Mouse (Mus musculus) midbrain, embryonic 10.5 days (tissue): ENCODE measurements at regions not wholly inside any gene's neighbourhood (a gene's known extent, or its start where the extent isn't known, plus 50 kb on each side); places are given as distances from the start of the nearest gene placed in this dataset.

Experiments
- DNase-seq: peaks from one replicate; pipeline ENCODE4 v3.0.0-alpha.2; 2017; ENCODE audit warnings: low spot score
- H3K27ac ChIP-seq: fragments of 300-500 bp; sonication (generic); replicated peaks from 2 replicates; pipeline ENCODE4 v1.5.1; 2016; ENCODE audit warnings: mild to moderate bottlenecking
- H3K27me3 ChIP-seq: fragments of 300-500 bp; sonication (generic); 2 replicates; pipeline ENCODE4 v1.6.1; 2016; ENCODE audit warnings: low read depth, mild to moderate bottlenecking; ENCODE audit not compliant: poor library complexity, severe bottlenecking
- H3K36me3 ChIP-seq: fragments of 300-500 bp; sonication (generic); 2 replicates; pipeline ENCODE4 v1.6.1; 2016; ENCODE audit warnings: mild to moderate bottlenecking, moderate library complexity
- H3K4me1 ChIP-seq: fragments of 300-500 bp; sonication (generic); 2 replicates; pipeline ENCODE4 v1.6.1; 2016
- H3K4me3 ChIP-seq: fragments of 300-500 bp; sonication (generic); 2 replicates; pipeline ENCODE4 v1.5.1; 2016; ENCODE audit warnings: mild to moderate bottlenecking, moderate library complexity
- H3K9me3 ChIP-seq: fragments of 300-500 bp; sonication (generic); replicated peaks from 2 replicates; pipeline ENCODE4 v1.6.1; 2016; ENCODE audit warnings: mild to moderate bottlenecking
- WGBS: fragments of 180-500 bp; shearing (Covaris S2); methylation state at CpG from one replicate; pipeline ENCODE4 v1.1.7; 2016; 5-methylcytosine and 5-hydroxymethylcytosine counted together

DNA sequence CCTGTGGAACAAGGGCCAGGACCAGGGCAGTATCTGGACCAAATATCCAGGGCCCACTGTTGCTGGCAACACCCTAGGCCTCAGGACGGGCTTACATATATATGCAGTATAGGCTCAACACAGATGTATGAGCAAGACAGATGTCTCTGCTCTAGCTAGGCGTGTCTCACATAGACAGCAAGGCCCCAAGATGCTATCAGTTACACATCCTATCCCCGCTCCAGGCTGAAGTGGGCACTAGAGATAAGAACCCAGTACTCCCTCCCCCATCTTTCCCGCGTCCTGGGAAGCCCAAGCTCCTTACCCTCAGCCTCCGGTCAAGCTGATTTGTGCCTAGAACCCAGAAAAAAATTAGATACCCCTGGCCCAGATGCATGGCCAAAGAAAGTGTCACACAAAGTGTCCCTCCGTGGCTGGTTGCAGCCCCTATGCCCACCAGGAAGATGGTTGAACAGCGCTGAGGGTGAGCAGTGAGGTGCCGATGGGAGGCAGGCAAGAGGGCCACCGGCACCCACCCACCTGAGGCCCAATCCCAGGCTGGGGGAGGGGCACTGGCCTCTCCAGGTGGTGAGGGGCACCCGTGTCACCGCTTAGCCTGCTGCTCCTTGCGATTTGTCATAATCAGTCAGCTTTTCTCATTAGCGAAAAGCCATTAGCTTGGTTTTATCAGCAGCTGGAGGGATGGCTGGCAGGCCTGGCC is 95.3 kb upstream of the Nkx1-1 start:
- H3K36me3 ChIP-seq, result no peaks in the 10 kb centered on the region
- peaks cover 14% of the 10 kb centered on the region for H3K4me1 ChIP-seq
- peaks cover 47% of the 10 kb centered on the region for H3K27me3 ChIP-seq
- H3K27ac ChIP-seq, result no peak overlapping the region
- H3K4me3 ChIP-seq, result no peak overlapping the region
- WGBS, result 73% methylated on average over 14 of the region's 14 CpGs
- H3K9me3 ChIP-seq, result peaks cover 3% of the 10 kb centered on the region; the same call in 1 of the 2 replicates
- no peak for DNase-seq

DNA sequence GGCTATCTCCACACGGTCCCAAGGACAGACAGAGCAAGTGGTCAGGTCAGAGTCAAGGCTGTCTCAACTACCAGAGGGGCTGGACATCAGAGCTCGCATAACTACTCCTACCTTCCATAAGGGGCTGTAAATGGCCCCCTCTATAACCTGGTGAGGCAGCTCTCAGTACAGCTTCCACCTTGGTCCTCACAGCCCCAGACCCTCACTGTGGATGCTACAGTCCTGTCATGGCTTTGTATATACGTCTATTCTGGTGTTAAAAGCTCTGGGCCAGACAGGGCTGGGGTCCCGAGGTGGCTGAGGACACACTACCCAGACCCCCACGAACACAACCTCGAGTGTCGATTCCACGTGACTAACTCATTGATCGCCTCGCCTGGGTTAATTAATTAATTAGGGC is 94.0 kb upstream of the Nkx1-1 start:
- no peak overlapping the region for H3K4me3 ChIP-seq
- WGBS, result 81% methylated on average over 10 of the region's 10 CpGs

DNA sequence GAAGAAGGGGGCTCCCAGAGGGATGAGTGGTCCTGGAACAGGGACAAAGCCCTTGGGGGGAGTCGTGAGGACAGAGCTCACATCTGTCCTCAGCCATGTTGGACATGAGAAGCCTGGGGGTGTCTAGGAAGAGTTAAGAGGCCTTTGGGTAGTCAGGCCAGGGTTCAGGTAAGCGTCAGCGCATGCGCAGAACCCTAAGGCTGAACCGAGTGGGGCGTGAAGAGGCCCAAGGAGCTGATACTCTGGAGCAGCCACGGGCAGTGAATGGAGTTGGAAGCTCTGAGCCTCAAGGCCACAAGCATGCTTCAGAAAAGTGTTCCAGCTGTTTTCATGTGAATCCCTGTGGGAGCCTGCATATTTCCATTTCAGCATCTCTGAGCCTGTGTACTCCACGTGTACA is 93.5 kb upstream of the Nkx1-1 start:
- Histone ChIP-seq H3K36me3 (no peaks in the 10 kb centered on the region), H3K9me3 (peaks cover 3% of the 10 kb centered on the region; the same call in 1 of the 2 replicates), H3K4me3 (no peak overlapping the region), H3K4me1 (peaks cover 11% of the 10 kb centered on the region), H3K27ac (no peak overlapping the region), H3K27me3 (peaks cover 28% of the 10 kb centered on the region)
- no peak for DNase-seq
- 92% methylated on average over 8 of the region's 8 CpGs for WGBS

More for the DNA sequence above, 94.0 kb upstream of the Nkx1-1 start:
- no peaks in the 10 kb centered on the region for H3K36me3 ChIP-seq
- peaks cover 3% of the 10 kb centered on the region; the same call in 1 of the 2 replicates for H3K9me3 ChIP-seq
- peaks cover 33% of the 10 kb centered on the region for H3K27me3 ChIP-seq
- H3K27ac ChIP-seq, result no peak overlapping the region
- no peak for DNase-seq
- peaks cover 11% of the 10 kb centered on the region for H3K4me1 ChIP-seq

DNA sequence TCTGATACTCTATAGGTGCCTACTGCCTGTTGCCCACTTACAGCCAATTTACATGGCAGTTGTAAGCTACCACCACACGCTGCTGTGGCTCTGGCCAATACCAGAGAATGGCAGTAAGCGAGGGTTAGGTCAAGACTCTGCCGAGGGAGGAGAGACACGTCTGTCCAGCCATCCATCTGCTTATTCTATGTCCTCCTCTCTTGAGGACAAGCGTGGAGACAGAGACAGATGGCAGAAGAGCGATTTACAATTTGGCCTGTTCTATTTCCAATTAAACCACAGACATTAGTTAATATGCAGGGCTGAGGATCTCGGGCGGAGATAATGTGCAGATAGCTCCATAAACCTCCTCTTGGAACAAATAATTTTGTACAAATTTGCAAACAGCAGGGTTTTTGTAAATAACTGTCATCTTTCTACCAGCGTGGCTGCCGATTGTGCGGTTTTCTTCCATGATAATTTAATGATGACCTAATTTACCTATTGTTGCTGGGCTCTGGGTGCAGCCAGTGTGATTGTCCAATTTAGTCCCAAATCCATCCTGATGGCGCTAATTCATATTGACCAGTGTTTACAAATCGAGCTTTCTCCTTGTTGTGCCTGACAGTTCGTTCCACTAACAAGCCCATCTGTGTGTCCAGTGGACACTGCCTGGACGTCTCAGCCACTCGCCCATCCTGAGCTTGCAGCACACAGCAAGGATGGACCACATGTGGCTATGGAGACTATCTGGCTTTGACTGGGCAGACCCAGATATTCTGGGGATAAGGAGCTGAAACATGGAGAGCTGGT is 88.4 kb upstream of the Nkx1-1 start:
- Histone ChIP-seq H3K36me3 (no peaks in the 10 kb centered on the region), H3K27ac (no peak overlapping the region), H3K4me1 (peaks cover 18% of the 10 kb centered on the region), H3K9me3 (peaks cover 3% of the 10 kb centered on the region; the same call in 1 of the 2 replicates), H3K4me3 (no peak overlapping the region), H3K27me3 (peaks cover 10% of the 10 kb centered on the region)
- 91% methylated on average over 16 of the region's 16 CpGs for WGBS
- DNase-seq, result no peak

DNA sequence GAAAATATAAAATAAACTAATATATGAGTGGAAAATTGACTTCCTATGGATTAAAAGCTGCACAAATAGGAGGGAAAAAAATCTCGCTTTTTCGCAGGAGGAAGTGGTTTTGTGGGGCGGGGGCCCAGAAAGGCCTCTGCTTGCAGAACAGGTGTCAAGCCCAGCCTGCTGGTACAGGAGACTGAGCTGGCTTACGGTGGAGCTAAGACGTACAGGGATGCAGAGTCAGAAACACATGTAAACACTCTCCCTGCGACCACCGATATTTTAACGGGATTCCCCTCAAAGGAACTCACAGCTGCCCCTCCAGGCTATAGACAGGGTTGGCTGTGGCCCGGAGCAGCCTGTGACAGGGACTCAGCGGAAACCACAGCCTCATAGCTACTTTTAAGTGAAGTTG is 87.1 kb upstream of the Nkx1-1 start:
- H3K9me3 ChIP-seq, result peaks cover 3% of the 10 kb centered on the region; the same call in 1 of the 2 replicates
- no peak overlapping the region for H3K4me3 ChIP-seq
- DNase-seq, result no peak
- 86% methylated on average over 10 of the region's 10 CpGs for WGBS
- peaks cover 18% of the 10 kb centered on the region for H3K4me1 ChIP-seq
- no peaks in the 10 kb centered on the region for H3K36me3 ChIP-seq
- no peak overlapping the region for H3K27ac ChIP-seq
- peaks cover 18% of the 10 kb centered on the region for H3K27me3 ChIP-seq

DNA sequence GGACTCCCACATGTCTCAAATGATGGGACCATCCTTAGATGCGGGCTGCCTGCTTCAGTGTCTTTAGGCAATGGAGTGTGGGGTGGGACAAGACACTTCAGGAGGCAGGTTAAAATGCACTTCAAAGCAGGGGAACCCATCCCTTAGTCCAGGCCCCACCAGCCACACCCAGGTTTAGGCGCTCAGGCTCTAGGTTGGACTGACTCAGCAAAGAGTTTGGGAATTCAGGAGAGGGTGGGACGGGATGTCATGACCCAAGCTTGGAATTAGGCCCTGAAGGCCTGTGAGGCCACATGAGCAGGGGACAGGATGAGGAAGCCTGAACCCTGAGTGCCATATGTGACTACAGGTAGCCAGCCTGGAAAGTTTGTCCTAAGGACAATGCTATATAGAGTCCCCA is 85.6 kb upstream of the Nkx1-1 start:
- DNase-seq, result no peak
- 85% methylated on average over 3 of the region's 3 CpGs for WGBS
- no peaks in the 10 kb centered on the region for H3K36me3 ChIP-seq
- H3K27ac ChIP-seq, result no peak overlapping the region
- peaks cover 18% of the 10 kb centered on the region for H3K4me1 ChIP-seq
- H3K4me3 ChIP-seq, result no peak overlapping the region
- H3K27me3 ChIP-seq, result peaks cover 27% of the 10 kb centered on the region
- no peaks in the 10 kb centered on the region for H3K9me3 ChIP-seq

DNA sequence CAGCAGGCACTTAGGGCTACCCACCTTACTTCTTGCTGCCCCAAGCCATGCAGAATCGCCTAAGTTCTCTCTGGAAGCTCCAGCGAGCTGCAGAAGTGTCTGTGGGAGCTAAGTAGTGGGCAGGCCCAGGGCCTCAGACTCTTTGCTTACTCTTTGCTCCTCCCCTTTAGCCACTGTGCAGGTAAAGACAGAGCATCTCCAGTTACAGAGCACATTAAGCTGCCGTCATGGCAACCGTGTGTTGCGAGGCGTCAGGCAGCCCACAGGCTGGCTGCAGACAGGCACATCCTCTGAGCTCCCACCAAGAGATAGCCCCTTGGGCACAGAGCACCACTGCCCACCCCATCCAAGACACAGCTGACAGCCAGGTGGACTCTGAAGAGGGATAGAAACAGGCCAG is 85.1 kb upstream of the Nkx1-1 start:
- no peaks in the 10 kb centered on the region for H3K9me3 ChIP-seq
- peaks cover 18% of the 10 kb centered on the region for H3K4me1 ChIP-seq
- 34% methylated on average over 6 of the region's 6 CpGs for WGBS
- peaks cover 32% of the 10 kb centered on the region for H3K27me3 ChIP-seq
- DNase-seq, result no peak
- H3K36me3 ChIP-seq, result no peaks in the 10 kb centered on the region
- no peak overlapping the region for H3K4me3 ChIP-seq
- H3K27ac ChIP-seq, result peak overlapping the region; percentile 23; the same call in 1 of the 2 replicates

DNA sequence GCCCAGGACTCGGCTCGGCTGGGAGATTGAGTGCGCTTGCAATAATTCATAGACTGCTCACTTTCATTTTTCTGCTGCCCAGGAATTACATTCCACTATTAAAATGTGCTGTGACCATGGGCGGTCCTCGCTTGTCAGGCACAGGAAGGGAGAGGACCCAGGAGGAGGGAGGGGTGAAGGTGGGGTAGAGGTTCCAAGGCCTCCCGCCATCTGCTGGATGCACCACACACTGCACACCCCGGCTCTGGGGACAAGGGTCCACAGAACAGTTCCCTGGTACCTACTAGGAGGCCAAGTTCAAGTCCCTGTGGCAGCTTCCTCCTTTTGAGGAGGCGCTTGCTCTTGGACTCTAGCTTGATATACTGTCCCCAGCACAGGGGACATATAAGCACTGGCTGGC is 83.8 kb upstream of the Nkx1-1 start:
- no peaks in the 10 kb centered on the region for H3K36me3 ChIP-seq
- no peak for DNase-seq
- peaks cover 41% of the 10 kb centered on the region for H3K27me3 ChIP-seq
- no peaks in the 10 kb centered on the region for H3K9me3 ChIP-seq
- H3K4me1 ChIP-seq, result peaks cover 28% of the 10 kb centered on the region
- H3K27ac ChIP-seq, result no peak overlapping the region
- WGBS, result 76% methylated on average over 8 of the region's 8 CpGs
- H3K4me3 ChIP-seq, result no peak overlapping the region

DNA sequence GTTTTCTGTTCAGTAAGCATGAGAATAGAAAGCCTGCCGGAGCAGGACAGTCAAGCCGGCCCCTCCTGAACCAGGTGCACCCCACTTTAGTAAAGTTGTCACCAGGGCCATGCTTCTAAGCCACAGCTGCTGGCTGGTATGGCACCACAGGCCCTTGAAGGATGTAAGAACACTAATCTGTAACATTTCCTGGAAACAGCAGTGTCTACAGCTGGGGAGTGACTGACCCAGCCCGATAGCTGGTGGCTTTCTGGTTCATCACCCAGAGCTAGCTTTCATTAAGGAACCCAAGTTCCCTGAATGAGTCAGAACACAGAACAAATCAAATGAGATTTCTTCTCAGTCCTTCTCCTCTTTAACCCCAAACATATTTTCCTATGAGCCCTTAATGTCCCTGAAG is 82.4 kb upstream of the Nkx1-1 start:
- no peak overlapping the region for H3K27ac ChIP-seq
- H3K36me3 ChIP-seq, result no peaks in the 10 kb centered on the region
- DNase-seq, result no peak
- WGBS, result 89% methylated on average over 3 of the region's 3 CpGs
- peaks cover 42% of the 10 kb centered on the region for H3K4me1 ChIP-seq
- no peaks in the 10 kb centered on the region for H3K9me3 ChIP-seq
- peaks cover 41% of the 10 kb centered on the region for H3K27me3 ChIP-seq
- H3K4me3 ChIP-seq, result no peak overlapping the region

DNA sequence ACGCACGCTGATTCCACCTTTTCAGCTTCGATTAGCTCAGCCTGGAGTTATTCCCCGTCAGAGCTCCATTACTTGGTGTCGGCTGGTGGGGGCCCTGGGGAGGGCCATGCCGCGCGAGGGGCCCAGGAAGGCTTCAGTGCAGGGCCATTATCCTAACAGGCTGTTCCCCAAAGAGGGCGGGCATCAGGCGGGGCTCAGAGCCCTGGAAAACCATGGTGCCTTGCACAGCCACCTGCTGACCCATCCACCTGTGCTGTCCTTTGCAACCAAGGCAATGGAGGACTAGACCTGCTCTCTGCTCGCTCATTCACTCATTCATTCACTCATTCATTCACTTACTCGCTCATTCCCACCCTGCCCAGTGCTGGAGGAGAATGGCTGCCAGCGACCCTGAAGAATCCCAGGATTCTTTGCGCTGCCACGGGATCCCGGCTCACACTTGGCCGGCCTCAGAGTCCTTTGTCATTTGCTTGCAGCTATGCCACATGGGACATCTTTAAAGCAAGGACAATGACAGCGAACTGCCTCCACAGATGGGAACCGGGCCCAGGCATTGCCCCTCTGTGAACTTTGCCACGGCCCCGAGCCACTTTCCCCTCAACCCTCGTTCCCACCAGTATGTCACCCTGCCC is 78.6 kb upstream of the Nkx1-1 start:
- 34% methylated on average over 22 of the region's 22 CpGs for WGBS
- peak overlapping the region; percentile 87 for H3K27ac ChIP-seq
- no peaks in the 10 kb centered on the region for H3K36me3 ChIP-seq
- DNase-seq, result peak; percentile 52
- H3K4me3 ChIP-seq, result peak overlapping the region; percentile 36
- H3K4me1 ChIP-seq, result peaks cover 46% of the 10 kb centered on the region
- peaks cover 39% of the 10 kb centered on the region for H3K27me3 ChIP-seq
- no peaks in the 10 kb centered on the region for H3K9me3 ChIP-seq

DNA sequence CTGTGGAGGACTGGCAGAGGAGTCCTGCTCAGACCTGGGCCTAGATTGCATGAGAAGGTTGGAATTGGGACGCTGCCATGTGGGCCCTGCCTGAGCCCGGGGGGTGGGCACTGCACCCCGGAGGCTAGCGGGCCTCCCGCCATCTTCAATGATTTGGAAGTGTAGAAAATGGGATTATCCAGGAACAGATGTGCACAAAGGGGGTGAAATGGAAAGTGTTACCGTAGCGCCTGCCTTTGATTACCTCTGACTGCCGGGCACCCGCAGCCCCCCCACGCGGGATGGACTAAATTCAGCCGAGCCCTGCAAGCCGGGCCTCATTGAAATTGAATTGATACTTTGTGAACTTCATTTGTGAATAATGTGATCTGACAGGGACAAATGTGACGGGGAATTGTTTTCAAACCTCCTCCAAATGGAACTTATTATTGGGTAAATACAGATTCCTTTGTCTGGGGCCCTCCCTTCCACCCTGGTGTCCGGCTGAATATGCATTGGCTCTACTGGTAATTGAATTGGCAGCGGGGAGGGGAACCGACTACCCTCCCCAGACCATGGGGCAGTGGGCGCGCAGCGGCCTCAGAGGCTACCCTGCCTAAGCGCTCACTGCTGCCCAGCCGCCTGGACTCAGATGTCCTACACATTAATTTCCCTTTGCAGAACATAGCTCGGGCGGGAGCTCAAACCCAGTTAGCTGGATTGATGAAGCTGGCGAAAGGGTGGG is 77.9 kb upstream of the Nkx1-1 start:
- WGBS, result 36% methylated on average over 25 of the region's 25 CpGs
- H3K27ac ChIP-seq, result peak overlapping the region; percentile 87
- DNase-seq, result peak; percentile 58
- H3K9me3 ChIP-seq, result no peaks in the 10 kb centered on the region
- peak overlapping the region; percentile 36 for H3K4me3 ChIP-seq
- H3K4me1 ChIP-seq, result peaks cover 53% of the 10 kb centered on the region
- no peaks in the 10 kb centered on the region for H3K36me3 ChIP-seq
- H3K27me3 ChIP-seq, result peaks cover 35% of the 10 kb centered on the region

DNA sequence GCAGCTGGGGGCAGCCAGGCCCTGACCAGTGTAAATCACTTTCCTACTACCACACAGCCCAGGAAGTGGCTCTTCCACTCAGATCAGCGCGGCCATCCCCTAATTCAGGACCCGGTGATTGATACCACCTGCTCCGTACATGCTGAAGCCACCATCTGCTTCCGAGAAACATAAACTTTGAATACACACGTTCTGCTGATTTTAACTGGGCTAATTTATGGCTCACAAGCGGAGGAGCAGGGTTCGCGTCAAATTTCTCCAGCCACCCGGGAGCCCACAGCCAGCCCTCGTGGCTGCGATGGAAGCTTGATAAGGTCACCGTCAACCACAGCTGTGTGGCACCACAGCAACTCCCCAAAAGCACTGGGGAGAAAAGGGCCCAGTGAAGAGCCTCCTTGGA is 72.0 kb upstream of the Nkx1-1 start:
- Histone ChIP-seq H3K27me3 (peaks cover 14% of the 10 kb centered on the region; the same call in 1 of the 2 replicates), H3K4me3 (no peak overlapping the region), H3K27ac (peak overlapping the region; percentile 24), H3K9me3 (no peaks in the 10 kb centered on the region), H3K36me3 (no peaks in the 10 kb centered on the region), H3K4me1 (peaks cover 64% of the 10 kb centered on the region)
- 76% methylated on average over 13 of the region's 13 CpGs for WGBS
- no peak for DNase-seq
